Mouse (Mus musculus) lung, postnatal 0 days (tissue): ENCODE results near the gene Rsph3b. TPM values are rescaled to one million over a fixed set of nuclear protein-coding genes. Genes with fewer than 3 reads are reported as not detected.
A peak's percentile ranks its signal among the peaks of the same experiment; 100 is the strongest.

Experiments
- ATAC-seq: fragments of 200-750 bp; cut with Nextera tagmentation; 2 replicates; pipeline ENCODE4 v1.8.0; 2017; ENCODE audit warnings: moderate library complexity
- DNase-seq: peaks from one replicate; pipeline ENCODE4 v3.0.0-alpha.2; 2016; ENCODE audit warnings: low spot score
- H3K27ac ChIP-seq: fragments of 300-500 bp; sonication (generic); 2 replicates; pipeline ENCODE4 v1.5.1; 2014; ENCODE audit warnings: antibody characterized with exemption, mild to moderate bottlenecking, low read length, mixed read lengths
- H3K27me3 ChIP-seq: fragments of 300-500 bp; sonication (generic); replicated peaks from 2 replicates; pipeline ENCODE4 v1.6.1; 2014; ENCODE audit warnings: low read length, mixed read lengths; ENCODE audit not compliant: insufficient read depth
- H3K36me3 ChIP-seq: fragments of 300-500 bp; sonication (generic); 2 replicates; pipeline ENCODE4 v1.6.1; 2014; ENCODE audit warnings: low read length, mixed read lengths; ENCODE audit not compliant: insufficient read depth
- H3K4me1 ChIP-seq: fragments of 300-500 bp; sonication (generic); 2 replicates; pipeline ENCODE4 v1.6.1; 2014; ENCODE audit warnings: antibody characterized with exemption, low read depth, low read length, mixed read lengths; ENCODE audit not compliant: insufficient read depth
- H3K4me2 ChIP-seq: fragments of 300-500 bp; sonication (generic); replicated peaks from 2 replicates; pipeline ENCODE4 v1.6.1; 2014; ENCODE audit warnings: low read depth, mild to moderate bottlenecking, low read length, moderate library complexity, mixed read lengths
- H3K4me3 ChIP-seq: fragments of 300-500 bp; sonication (generic); 2 replicates; pipeline ENCODE4 v1.5.1; 2014; ENCODE audit warnings: low read depth, low read length
- H3K9ac ChIP-seq: fragments of 300-500 bp; sonication (generic); replicated peaks from 2 replicates; pipeline ENCODE4 v1.6.1; 2014; ENCODE audit warnings: low read depth, mild to moderate bottlenecking
- H3K9me3 ChIP-seq: fragments of 300-500 bp; sonication (generic); 2 replicates; pipeline ENCODE4 v1.6.1; 2016; ENCODE audit warnings: low read length, mixed read lengths
- CTCF ChIP-seq: IDR thresholded peaks from 2 replicates; pipeline ENCODE4 v1.5.1; 2016; ENCODE audit warnings: antibody characterized with exemption, mild to moderate bottlenecking
- EP300 ChIP-seq: IDR thresholded peaks from 2 replicates; pipeline ENCODE4 v1.6.1; 2016; ENCODE audit warnings: antibody characterized with exemption, mild to moderate bottlenecking, control low read depth
- WGBS: fragments of 180-500 bp; shearing (Covaris S2); extraction: QIAGEN DNeasy Blood & Tissue Kit; methylation state at CpG from one replicate; pipeline ENCODE4 v1.1.7; 2014; 5-methylcytosine and 5-hydroxymethylcytosine counted together
- polyA plus RNA-seq: library from polyadenylated mRNA; unstranded; fragments of >200 nt; fragmentation: Nextera tagmentation; extraction: Ambion mirVana; gene quantifications from 2 replicates; pipeline ENCODE4 v1.2.1, GENCODE M21; 2015

The Rsph3b gene
- polyA plus RNA-seq, 1 experiment from 2014 or later: 47.2 TPM

GRCm38 (mm10) chr17:6891966-6892934, 56.2 kb downstream of the Rsph3b start:
- no peak overlapping the region for H3K4me2 ChIP-seq
- DNase-seq (no peak), ATAC-seq (no peak)
- H3K36me3 ChIP-seq: no peaks in the 10 kb centered on the region
- no peak overlapping the region for H3K4me3 ChIP-seq
- WGBS: 75% methylated on average over 7 of the region's 7 CpGs
- no peaks in the 10 kb centered on the region for H3K9me3 ChIP-seq
- H3K27ac ChIP-seq: no peak overlapping the region
- H3K27me3 ChIP-seq: no peaks in the 10 kb centered on the region
- no peak for TF ChIP-seq CTCF
- no peak for TF ChIP-seq EP300
- no peaks in the 10 kb centered on the region for H3K4me1 ChIP-seq
- no peak overlapping the region for H3K9ac ChIP-seq

- no peak overlapping the region for H3K4me3 ChIP-seq
- 57% methylated on average over 1 of the region's 1 CpGs for WGBS
- H3K36me3 ChIP-seq: no peaks in the 10 kb centered on the region
- ATAC-seq: no peak
- no peak overlapping the region for H3K27ac ChIP-seq
- no peaks in the 10 kb centered on the region for H3K4me1 ChIP-seq
- H3K27me3 ChIP-seq: no peaks in the 10 kb centered on the region
- DNase-seq: no peak
- H3K9ac ChIP-seq: no peak overlapping the region
- H3K4me2 ChIP-seq: no peak overlapping the region
- H3K9me3 ChIP-seq: no peaks in the 10 kb centered on the region
- TF ChIP-seq CTCF: no peak
Measured at GRCm38 (mm10) chr17:6886445-6886844, 62.0 kb downstream of the Rsph3b start.

- Histone ChIP-seq H3K36me3 (no peaks in the 10 kb centered on the region), H3K27me3 (no peaks in the 10 kb centered on the region), H3K4me1 (no peaks in the 10 kb centered on the region), H3K9me3 (no peaks in the 10 kb centered on the region), H3K27ac (no peak overlapping the region), H3K4me3 (no peak overlapping the region), H3K9ac (no peak overlapping the region), H3K4me2 (no peak overlapping the region)
- no peak for DNase-seq
- TF ChIP-seq EP300 (no peak), CTCF (no peak)
- 94% methylated on average over 1 of the region's 1 CpGs for WGBS
- ATAC-seq: no peak
Measured at GRCm38 (mm10) chr17:6884531-6884930, 64.0 kb downstream of the Rsph3b start.

- DNase-seq (no peak), ATAC-seq (no peak)
- Histone ChIP-seq H3K9ac (no peak overlapping the region), H3K27me3 (no peaks in the 10 kb centered on the region), H3K9me3 (no peaks in the 10 kb centered on the region), H3K36me3 (no peaks in the 10 kb centered on the region), H3K4me1 (no peaks in the 10 kb centered on the region), H3K4me2 (no peak overlapping the region), H3K4me3 (no peak overlapping the region), H3K27ac (no peak overlapping the region)
- WGBS: 63% methylated on average over 6 of the region's 6 CpGs
- no peak for TF ChIP-seq CTCF
- no peak for TF ChIP-seq EP300
Measured at GRCm38 (mm10) chr17:6881306-6881705, 67.2 kb downstream of the Rsph3b start.

GRCm38 (mm10) chr17:6871421-6871820, 77.1 kb downstream of the Rsph3b start:
- H3K27ac ChIP-seq: no peak overlapping the region
- ATAC-seq (no peak), DNase-seq (no peak)
- no peaks in the 10 kb centered on the region for H3K36me3 ChIP-seq
- no peaks in the 10 kb centered on the region for H3K9me3 ChIP-seq
- no peak overlapping the region for H3K4me3 ChIP-seq
- no peak overlapping the region for H3K4me2 ChIP-seq
- no peaks in the 10 kb centered on the region for H3K27me3 ChIP-seq
- H3K4me1 ChIP-seq: no peaks in the 10 kb centered on the region
- 86% methylated on average over 2 of the region's 2 CpGs for WGBS
- no peak overlapping the region for H3K9ac ChIP-seq
- no peak for TF ChIP-seq EP300
- no peak for TF ChIP-seq CTCF

GRCm38 (mm10) chr17:6868810-6869209, 79.7 kb downstream of the Rsph3b start:
- H3K9me3 ChIP-seq: no peaks in the 10 kb centered on the region
- no peak overlapping the region for H3K4me3 ChIP-seq
- H3K36me3 ChIP-seq: no peaks in the 10 kb centered on the region
- H3K9ac ChIP-seq: no peak overlapping the region
- H3K4me2 ChIP-seq: no peak overlapping the region
- peak; percentile 61 for DNase-seq
- H3K27ac ChIP-seq: no peak overlapping the region
- peak; percentile 75 for ATAC-seq
- TF ChIP-seq EP300: no peak
- H3K27me3 ChIP-seq: no peaks in the 10 kb centered on the region
- no peaks in the 10 kb centered on the region for H3K4me1 ChIP-seq
